Comparison of ENCODE assay signal across 19 mouse cellular contexts in the genomic region with DNA sequence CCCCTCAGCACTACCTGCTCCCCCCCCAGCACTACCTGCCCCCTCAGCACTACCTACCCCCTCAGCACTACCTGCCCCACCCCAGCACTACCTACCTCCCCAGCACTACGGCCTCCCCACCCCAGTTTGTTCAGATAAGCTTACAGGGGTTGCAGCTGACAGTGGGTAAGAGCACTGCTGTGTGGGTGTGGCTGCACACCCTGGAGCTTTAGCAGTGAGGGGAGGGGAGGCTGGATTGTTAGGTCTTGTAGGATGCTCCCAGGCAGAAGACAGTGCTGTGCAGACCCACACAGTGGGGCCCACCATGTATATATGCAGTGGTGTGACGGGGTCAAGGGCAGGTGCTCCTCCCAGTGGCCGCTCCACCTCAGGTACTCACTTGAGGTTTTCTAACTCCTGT.
"Had no signal": no experiment of that assay in that cellular context is flagged by ENCODE, and none has a peak within 500 bp of the region (broad histone marks: within the 10 kb centered on the region; RNA-seq: fewer than 3 reads in every experiment).

No protein-coding gene starts in this region.

- H3K4me2 ChIP-seq: intestine, embryonic 15.5 days; liver, embryonic 15.5 days; midbrain, embryonic 12.5 days; neural tube, embryonic 13.5 days; stomach, embryonic 15.5 days had no signal

- H3K4me3 ChIP-seq: intestine, embryonic 15.5 days; liver, embryonic 15.5 days; midbrain, embryonic 12.5 days; myocyte; neural tube, embryonic 13.5 days; stomach, embryonic 15.5 days had no signal

- H3K4me1 ChIP-seq: intestine, embryonic 15.5 days; midbrain, embryonic 12.5 days; neural tube, embryonic 13.5 days; stomach, embryonic 15.5 days had no signal

- H3K27ac ChIP-seq: intestine, embryonic 15.5 days; liver, embryonic 15.5 days; midbrain, embryonic 12.5 days; neural tube, embryonic 13.5 days; stomach, embryonic 15.5 days had no signal

- H3K27me3 ChIP-seq: intestine, embryonic 15.5 days; liver, embryonic 15.5 days; midbrain, embryonic 12.5 days; neural tube, embryonic 13.5 days; stomach, embryonic 15.5 days had no signal

- H3K9ac ChIP-seq: intestine, embryonic 15.5 days; liver, embryonic 15.5 days; midbrain, embryonic 12.5 days; neural tube, embryonic 13.5 days; stomach, embryonic 15.5 days had no signal

- ATAC-seq: intestine, embryonic 15.5 days; midbrain, embryonic 16.5 days had no signal

- H3K9me3 ChIP-seq: intestine, embryonic 15.5 days; liver, embryonic 15.5 days; midbrain, embryonic 12.5 days; neural tube, embryonic 13.5 days; stomach, embryonic 15.5 days had no signal

- DNase-seq: kidney, adult 18-20 months; kidney, adult 9 months; kidney, postnatal 14 days; kidney, postnatal 4 days; left cerebral cortex, postnatal 4 days; lung, adult 2 months; lung, postnatal 14 days; lung, postnatal 4 days; retina, postnatal 1 day; right cerebral cortex, postnatal 25 days; spleen, adult 18-20 months; thymus, postnatal 25 days had no signal
